ENCODE assay signal across 10 mouse cellular contexts in genomic region chr14:122463734-122464341, GRCm38 (mm10). TPM values are rescaled to one million over a fixed set of nuclear protein-coding genes. Genes with fewer than 3 reads are reported as not detected.
A peak's percentile ranks its signal among the peaks of the same experiment; 100 is the strongest.
DNase-seq lines count a peak whose midpoint lies in the region; ATAC-seq and TF ChIP-seq lines count a peak whose summit lies in the region.
"Not testable (repeated sequence)": the region's sequence is repeated elsewhere in the genome, so short reads cannot be mapped to it uniquely, and the experiment has no call there.
"Had no signal": no experiment of that assay in that cellular context is flagged by ENCODE, and none has a peak within 500 bp of the region (broad histone marks: within the 10 kb centered on the region; RNA-seq: fewer than 3 reads in every experiment).

No protein-coding gene starts in this region.

- not testable (repeated sequence) for H3K27me3 ChIP-seq in CH12.LX (replicated peaks); splenic B cell, adult 2 months (ENCODE audit: control insufficient read depth, insufficient read depth, low read length, poor library complexity, severe bottlenecking)
- H3K27me3 ChIP-seq in embryonic facial prominence, embryonic 14.5 days (replicated peaks; ENCODE audit: control insufficient read depth, insufficient read depth, low read length) = peaks cover 88% of the 10 kb centered on the region
- H3K27me3 ChIP-seq in heart, embryonic 12.5 days (replicated peaks) = peaks cover 86% of the 10 kb centered on the region
- peaks cover 91% of the 10 kb centered on the region for H3K27me3 ChIP-seq in liver, embryonic 12.5 days (replicated peaks)
- H3K27me3 ChIP-seq in midbrain, embryonic 16.5 days (ENCODE audit: control insufficient read depth, insufficient read depth, low read depth, low read length) = peaks cover 31% of the 10 kb centered on the region

- not testable (repeated sequence) for DNase-seq in CH12.LX (ENCODE audit: extremely low read depth); embryonic facial prominence, embryonic 14.5 days (ENCODE audit: low spot score)
- DNase-seq in kidney, adult 18-20 months = peak; percentile 59
- peak; percentile 54 for DNase-seq in splenic B cell, adult 2 months (ENCODE audit: low read depth, low spot score)

- H3K9ac ChIP-seq in CH12.LX (ENCODE audit: insufficient read depth, low read depth) = peak overlapping the region; percentile 34; the same call in 1 of the 2 replicates
- H3K9ac ChIP-seq in embryonic facial prominence, embryonic 14.5 days (ENCODE audit: low read depth, low read length) = peak overlapping the region; percentile 54
- peak overlapping the region; percentile 3; the same call in 1 of the 2 replicates for H3K9ac ChIP-seq in heart, embryonic 12.5 days
- H3K9ac ChIP-seq in liver, embryonic 12.5 days = not testable (repeated sequence)
- peak overlapping the region; percentile 75 for H3K9ac ChIP-seq in midbrain, embryonic 16.5 days (ENCODE audit: low read depth, low read length)

- in situ Hi-C loops in CH12.LX (cut with MboI; ENCODE audit: low pct_ligation_motif_present, low pct_unique_long_range_greater_than_20kb, low sequenced_read_pairs) = not testable (repeated sequence)

- not testable (repeated sequence) for H3K9me3 ChIP-seq in CH12.LX (replicated peaks; ENCODE audit: low read length); embryonic facial prominence, embryonic 14.5 days (ENCODE audit: control insufficient read depth, low read length); heart, embryonic 12.5 days (replicated peaks); liver, embryonic 12.5 days (replicated peaks); midbrain, embryonic 16.5 days (replicated peaks; ENCODE audit: control insufficient read depth, low read length, poor library complexity, severe bottlenecking)

- peak; percentile 36; the same call in 1 of the 2 replicates for ATAC-seq in cerebellum, adult (ENCODE audit: insufficient number of reproducible peaks, low FRiP score, low TSS enrichment)
- ATAC-seq in embryonic facial prominence, embryonic 14.5 days (ENCODE audit: low read depth) = peak; percentile 51
- ATAC-seq in heart, embryonic 12.5 days (ENCODE audit: insufficient number of reproducible peaks, low FRiP score) = peak; percentile 58
- ATAC-seq in liver, embryonic 12.5 days = peak; percentile 26
- 0 out of 2 replicates have a peak, but pooled peaks have one; percentile 12 for ATAC-seq in midbrain, embryonic 16.5 days

- WGBS in embryonic facial prominence, embryonic 14.5 days = 1% methylated on average over 20 of the region's 58 CpGs
- under 1% methylated on average over 46 of the region's 58 CpGs for WGBS in heart, embryonic 12.5 days
- under 1% methylated on average over 47 of the region's 58 CpGs for WGBS in liver, embryonic 12.5 days (ENCODE audit: insufficient replicate concordance)
- WGBS in midbrain, embryonic 16.5 days = under 1% methylated on average over 47 of the region's 58 CpGs

- peaks cover 0 to 14% of the 10 kb centered on the region in 2 experiments; a peak in 1 of 4 replicates for H3K4me1 ChIP-seq in CH12.LX (ENCODE audit: control insufficient read depth in 1 of 2, insufficient read depth in 2 of 2)
- H3K4me1 ChIP-seq in embryonic facial prominence, embryonic 14.5 days (ENCODE audit: control insufficient read depth, insufficient read depth, low read length) = not testable (repeated sequence)
- H3K4me1 ChIP-seq in heart, embryonic 12.5 days (replicated peaks) = peaks cover 19% of the 10 kb centered on the region
- peaks cover 26% of the 10 kb centered on the region for H3K4me1 ChIP-seq in liver, embryonic 12.5 days
- peaks cover 16% of the 10 kb centered on the region for H3K4me1 ChIP-seq in midbrain, embryonic 16.5 days (ENCODE audit: control insufficient read depth, insufficient read depth, low read length)

- TF ChIP-seq POLR2A in CH12.LX (IDR thresholded peaks at IDR 0.05; ENCODE audit: low read depth, low read length) = not testable (repeated sequence)

- TF ChIP-seq RAD21 in CH12.LX (IDR thresholded peaks at IDR 0.05; ENCODE audit: low read depth, low read length) = not testable (repeated sequence)

- H3K4me2 ChIP-seq in CH12.LX (ENCODE audit: insufficient read depth, low read depth, poor library complexity, severe bottlenecking) = not testable (repeated sequence)
- H3K4me2 ChIP-seq in embryonic facial prominence, embryonic 14.5 days (ENCODE audit: low read depth, low read length) = peak overlapping the region; percentile 89
- H3K4me2 ChIP-seq in heart, embryonic 12.5 days = peak overlapping the region; percentile 98
- H3K4me2 ChIP-seq in liver, embryonic 12.5 days = peak overlapping the region; percentile 77
- peak overlapping the region; percentile 70 for H3K4me2 ChIP-seq in midbrain, embryonic 16.5 days (ENCODE audit: low read length)

- peak overlapping the region; percentile 50; the same call in 1 of the 2 replicates for H3K27ac ChIP-seq in CH12.LX (ENCODE audit: insufficient read depth, low read depth)
- not testable (repeated sequence) for H3K27ac ChIP-seq in embryonic facial prominence, embryonic 14.5 days (replicated peaks; ENCODE audit: low read depth, low read length); heart, embryonic 12.5 days (ENCODE audit: poor library complexity, severe bottlenecking); liver, embryonic 12.5 days
- peak overlapping the region; percentile 92 for H3K27ac ChIP-seq in midbrain, embryonic 16.5 days (ENCODE audit: low read length)

- TF ChIP-seq EP300 in CH12.LX (IDR thresholded peaks at IDR 0.05; ENCODE audit: low read length) = not testable (repeated sequence)

- peak overlapping the region; percentile 23 to 75 (median 68) for H3K4me3 ChIP-seq in CH12.LX (replicated peaks in 1 of 3; ENCODE audit: low read depth in 2 of 3, low read length in 2 of 3, poor library complexity in 1 of 3)
- peak overlapping the region; percentile 49 for H3K4me3 ChIP-seq in embryonic facial prominence, embryonic 14.5 days (ENCODE audit: low read depth, low read length)
- H3K4me3 ChIP-seq in heart, embryonic 12.5 days = peak overlapping the region; percentile 64
- H3K4me3 ChIP-seq in liver, embryonic 12.5 days = peak overlapping the region; percentile 53
- H3K4me3 ChIP-seq in midbrain, embryonic 16.5 days (ENCODE audit: low read depth, low read length) = peak overlapping the region; percentile 52

- not testable (repeated sequence) for H3K79me2 ChIP-seq in CH12.LX (replicated peaks; ENCODE audit: control insufficient read depth, extremely low read depth, insufficient read depth, poor library complexity, severe bottlenecking)

- TF ChIP-seq CTCF in CH12.LX (conservative IDR thresholded peaks at IDR 0.05 in 1 of 2, IDR thresholded peaks at IDR 0.05 in 1 of 2; ENCODE audit: low read depth in 2 of 2, low read length in 2 of 2) = not testable (repeated sequence)

- dilution Hi-C loops in CH12.LX (cut with MboI; ENCODE audit: extremely low pct_ligation_motif_present, extremely low pct_unique_long_range_greater_than_20kb, low sequenced_read_pairs) = not testable (repeated sequence)

- not testable (repeated sequence) for H3K36me3 ChIP-seq in CH12.LX (replicated peaks in 1 of 2; ENCODE audit: control insufficient read depth in 1 of 2, insufficient read depth in 1 of 2, low read length in 1 of 2); embryonic facial prominence, embryonic 14.5 days (ENCODE audit: control insufficient read depth, insufficient read depth, low read length); heart, embryonic 12.5 days; liver, embryonic 12.5 days; midbrain, embryonic 16.5 days (ENCODE audit: control insufficient read depth, insufficient read depth, low read length); splenic B cell, adult 2 months (ENCODE audit: control insufficient read depth, insufficient read depth, low read length, poor library complexity, severe bottlenecking)

RNA-seq across cellular contexts. Expression of gene Zic5, which starts 1.6 kb away (rescaled TPM):
- 1.5 and 2.6 TPM in 2 replicates for total RNA-seq in CH12.LX (2012; rRNA removed)
- total RNA-seq in CH12.LX (2014; rRNA removed) = 1.3 and 2.0 TPM in 2 replicates
- 8.1 and 9.1 TPM in 2 replicates for polyA plus RNA-seq in CH12.LX (2012; ENCODE audit: insufficient read length, low read depth)
- polyA plus RNA-seq in embryonic facial prominence, embryonic 14.5 days (2014; fragmentation: Nextera tagmentation; extraction: Ambion mirVana) = 1.9 and 2.1 TPM in 2 replicates
- polyA plus RNA-seq in heart, embryonic 12.5 days (2016; fragmentation: Nextera tagmentation; extraction: Ambion mirVana) = 0.04 TPM in 1 of 2 replicates, not detected in the other
- polyA plus RNA-seq in liver, embryonic 12.5 days (2016; fragmentation: Nextera tagmentation; extraction: Ambion mirVana) = not detected in 2 replicates
- 9.5 and 29.0 TPM in 2 replicates for polyA plus RNA-seq in midbrain, embryonic 16.5 days (2015; fragmentation: Nextera tagmentation; extraction: Ambion mirVana)
- polyA plus RNA-seq: G1E had no signal

RNA-seq across cellular contexts. Expression of gene Zic2, which starts 11.4 kb away (rescaled TPM):
- total RNA-seq in CH12.LX (2012; rRNA removed) (not detected in 2 replicates), CH12.LX (2014; rRNA removed) (not detected in 2 replicates)
- polyA plus RNA-seq in CH12.LX (2012; ENCODE audit: insufficient read length, low read depth) = 0.13 TPM in 1 of 2 replicates, not detected in the other
- 1.6 TPM in 2 replicates for polyA plus RNA-seq in embryonic facial prominence, embryonic 14.5 days (2014; fragmentation: Nextera tagmentation; extraction: Ambion mirVana)
- polyA plus RNA-seq in heart, embryonic 12.5 days (2016; fragmentation: Nextera tagmentation; extraction: Ambion mirVana) = not detected in 2 replicates
- polyA plus RNA-seq in liver, embryonic 12.5 days (2016; fragmentation: Nextera tagmentation; extraction: Ambion mirVana) = not detected in 2 replicates
- 6.3 and 15.2 TPM in 2 replicates for polyA plus RNA-seq in midbrain, embryonic 16.5 days (2015; fragmentation: Nextera tagmentation; extraction: Ambion mirVana)
- polyA plus RNA-seq: erythroblast, embryonic 14.5 days; G1E had no signal

RNA-seq across cellular contexts. Expression of gene Gm5089, which starts 12.9 kb away (rescaled TPM):
- total RNA-seq in CH12.LX (2012; rRNA removed) (not detected in 2 replicates), CH12.LX (2014; rRNA removed) (not detected in 2 replicates)
- polyA plus RNA-seq in CH12.LX (2012; ENCODE audit: insufficient read length, low read depth) = not detected in 2 replicates
- polyA plus RNA-seq in embryonic facial prominence, embryonic 14.5 days (2014; fragmentation: Nextera tagmentation; extraction: Ambion mirVana) = not detected in 2 replicates
- polyA plus RNA-seq in heart, embryonic 12.5 days (2016; fragmentation: Nextera tagmentation; extraction: Ambion mirVana) = not detected in 2 replicates
- polyA plus RNA-seq in liver, embryonic 12.5 days (2016; fragmentation: Nextera tagmentation; extraction: Ambion mirVana) = not detected in 2 replicates
- polyA plus RNA-seq in midbrain, embryonic 16.5 days (2015; fragmentation: Nextera tagmentation; extraction: Ambion mirVana) = 0.82 and 1.4 TPM in 2 replicates
- polyA plus RNA-seq: erythroblast, embryonic 14.5 days; G1E had no signal

RNA-seq across cellular contexts. Expression of gene Gm10837, which starts 26.5 kb away (rescaled TPM):
- total RNA-seq in CH12.LX (2012; rRNA removed) (not detected in 2 replicates), CH12.LX (2014; rRNA removed) (not detected in 2 replicates)
- not detected in 2 replicates for polyA plus RNA-seq in CH12.LX (2012; ENCODE audit: insufficient read length, low read depth)
- polyA plus RNA-seq in embryonic facial prominence, embryonic 14.5 days (2014; fragmentation: Nextera tagmentation; extraction: Ambion mirVana) = 0.14 TPM in 1 of 2 replicates, not detected in the other
- not detected in 2 replicates for polyA plus RNA-seq in heart, embryonic 12.5 days (2016; fragmentation: Nextera tagmentation; extraction: Ambion mirVana)
- not detected in 2 replicates for polyA plus RNA-seq in liver, embryonic 12.5 days (2016; fragmentation: Nextera tagmentation; extraction: Ambion mirVana)
- polyA plus RNA-seq in midbrain, embryonic 16.5 days (2015; fragmentation: Nextera tagmentation; extraction: Ambion mirVana) = 0.19 and 0.93 TPM in 2 replicates
- polyA plus RNA-seq: erythroblast, embryonic 14.5 days; G1E had no signal
